Mouse (Mus musculus) spleen, postnatal 0 days (tissue): Measurements from ENCODE around the gene Ivd. TPM values are rescaled to one million over a fixed set of nuclear protein-coding genes. Genes with fewer than 3 reads are reported as not detected.

ENCODE experiments used
- polyA plus RNA-seq: library from polyadenylated mRNA; unstranded; fragments of >200 nt; fragmentation: Nextera tagmentation; extraction: Ambion mirVana; gene quantifications from 2 replicates; pipeline ENCODE4 v1.2.1, GENCODE M21; 2015

The Ivd gene
- 18.1 and 20.7 TPM in 2 replicates for polyA plus RNA-seq

GRCm38 (mm10) chr2:118861454-118862339 lies at the start of gene Ivd:
Gene Ivd (plus strand): TSS chr2:118861954.

DNA sequence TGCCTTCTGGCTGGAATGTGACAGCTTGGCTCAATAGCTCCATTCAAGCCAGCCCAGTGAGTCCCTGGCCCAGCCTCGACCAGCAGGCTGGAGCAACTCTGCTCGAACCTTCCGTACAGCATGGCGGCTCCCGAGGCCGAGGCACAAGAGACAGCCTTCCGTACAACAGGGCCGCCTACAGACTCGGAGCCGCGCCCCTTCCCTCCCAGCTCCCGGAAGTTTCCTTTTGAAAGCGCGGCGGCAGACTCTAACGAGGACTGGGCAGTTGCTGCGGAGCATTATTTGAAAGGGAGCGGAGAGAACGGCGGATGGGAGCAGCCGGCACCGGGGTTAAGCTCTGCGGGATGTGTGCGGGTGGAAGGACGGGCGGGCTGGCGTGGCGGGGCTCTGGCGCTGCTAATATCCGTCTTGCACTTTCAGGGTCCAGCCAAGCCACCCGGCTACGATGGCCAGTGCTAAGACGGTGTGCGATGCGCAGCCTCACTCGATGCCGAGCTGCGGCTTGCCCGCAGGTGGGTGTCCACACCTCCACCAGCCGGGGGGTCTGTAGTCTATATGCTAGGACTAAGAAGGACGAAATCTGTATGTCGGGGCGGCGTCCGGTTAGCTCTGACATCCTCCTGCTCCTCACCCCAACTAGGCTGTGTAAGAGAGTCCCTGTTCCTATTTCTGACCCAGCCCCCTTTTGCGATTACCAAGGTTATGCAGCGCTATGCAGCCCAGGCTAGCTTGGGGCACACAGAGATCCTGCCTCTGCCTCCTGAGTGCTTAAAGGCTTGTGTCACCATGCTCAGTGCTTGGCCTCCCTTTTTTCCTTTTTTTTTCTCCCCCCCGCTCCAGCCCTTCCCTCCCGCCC lies 47.5 kb upstream of the Ivd start, which contains the start of gene Knstrn:
Gene Knstrn (plus strand): TSS at position 23 of the 856 bp plus-strand sequence.

DNA sequence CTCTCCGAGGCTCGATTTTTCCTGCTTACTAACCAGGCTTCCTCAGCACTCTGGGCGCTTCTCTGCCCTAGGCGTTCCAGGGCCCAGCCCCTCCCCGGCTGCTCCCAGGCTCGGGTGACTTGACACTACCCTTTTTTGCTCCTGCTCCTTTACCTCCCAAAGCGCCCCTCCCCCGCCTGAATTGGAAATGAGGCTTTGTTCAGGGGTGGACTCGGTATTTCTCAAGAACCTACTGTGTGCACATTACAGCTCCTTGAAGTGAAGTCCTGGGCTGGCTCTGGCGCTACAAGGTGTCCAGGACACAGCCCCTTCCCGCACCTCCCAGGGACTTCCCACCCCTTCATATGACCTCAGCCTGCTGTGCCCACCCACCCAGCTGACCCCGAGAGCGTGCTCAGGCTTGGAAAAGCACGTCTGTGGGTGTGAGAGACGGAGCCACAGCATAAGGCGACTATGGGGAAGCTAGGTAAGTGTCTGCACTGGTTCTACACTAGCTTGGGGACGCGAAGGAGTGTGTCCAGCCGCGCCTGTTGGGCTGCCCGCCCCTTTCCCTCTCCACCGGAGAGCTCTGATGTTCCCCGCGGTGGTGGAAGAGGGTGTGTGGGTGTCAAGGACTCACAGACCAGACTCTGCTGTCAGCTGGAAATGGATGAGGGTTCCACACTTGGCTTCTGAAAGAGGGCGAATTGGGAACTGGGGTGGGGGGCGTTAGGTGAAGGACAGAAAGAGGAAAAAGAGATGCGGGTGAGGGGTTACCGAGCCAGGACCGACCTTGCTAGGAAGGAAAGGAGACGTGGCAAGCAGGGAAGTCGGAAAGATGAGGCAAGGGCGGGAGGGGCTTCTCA lies 38.4 kb downstream of the Ivd start, which contains the start of gene Bahd1:
Gene Bahd1 (plus strand): TSS at position 397 of the 845 bp plus-strand sequence.

DNA sequence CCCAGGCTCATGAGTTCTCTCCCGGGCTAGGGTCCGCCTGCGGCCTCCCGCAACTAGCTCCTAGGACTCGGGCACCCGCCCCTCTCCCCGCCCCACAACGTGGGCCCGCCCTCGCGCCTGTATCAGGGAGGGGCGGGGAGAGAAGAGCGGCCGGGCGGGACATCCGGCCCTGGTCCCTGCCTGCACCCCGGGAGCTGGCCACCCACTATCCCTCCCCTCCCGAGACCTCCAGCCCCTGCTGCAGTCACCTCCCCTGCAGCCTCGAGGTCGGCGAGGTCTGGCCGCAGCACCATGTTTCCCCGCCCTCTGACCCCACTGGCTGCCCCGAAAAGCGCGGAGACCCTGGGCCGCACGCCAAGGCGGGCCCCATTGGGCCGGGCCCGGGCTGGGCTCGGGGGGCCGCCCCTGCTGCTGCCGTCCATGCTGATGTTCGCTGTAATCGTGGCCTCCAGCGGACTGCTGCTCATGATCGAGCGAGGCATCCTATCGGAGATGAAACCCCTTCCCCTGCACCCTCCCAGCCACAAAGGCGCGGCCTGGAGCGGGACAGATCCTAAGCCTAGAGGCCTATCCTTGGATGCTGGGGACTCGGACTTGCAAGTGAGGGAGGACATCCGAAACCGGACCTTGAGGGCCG lies 64.7 kb downstream of the Ivd start, which contains the start of gene Chst14:
Gene Chst14 (plus strand): TSS at position 136 of the 637 bp plus-strand sequence.

Other genes with a start within 250 kb of the Ivd start
- gene Pak6, start 198.7 kb upstream of the Ivd start, polyA plus RNA-seq = 0.24 and 0.28 TPM in 2 replicates
- 0.06 and 0.12 TPM in 2 replicates for gene Ankrd63, start 158.0 kb upstream of the Ivd start, polyA plus RNA-seq
- gene Plcb2, start 133.5 kb upstream of the Ivd start, polyA plus RNA-seq = 4.5 and 6.6 TPM in 2 replicates
- 16.0 and 16.9 TPM in 2 replicates for gene Inafm2, start 116.2 kb upstream of the Ivd start, polyA plus RNA-seq
- 0.95 and 1.1 TPM in 2 replicates for gene Ccdc9b, start 99.3 kb upstream of the Ivd start, polyA plus RNA-seq
- not detected in 2 replicates for gene Phgr1, start 89.2 kb upstream of the Ivd start, polyA plus RNA-seq
- 0.13 and 0.19 TPM in 2 replicates for gene Disp2, start 82.2 kb upstream of the Ivd start, polyA plus RNA-seq
- gene Knstrn, start 48.0 kb upstream of the Ivd start, polyA plus RNA-seq = 72.3 and 81.3 TPM in 2 replicates
- gene Bahd1, start 38.4 kb downstream of the Ivd start, polyA plus RNA-seq = 3.8 and 3.9 TPM in 2 replicates
- 9.4 and 12.5 TPM in 2 replicates for gene Chst14, start 64.5 kb downstream of the Ivd start, polyA plus RNA-seq
- 20.5 and 21.1 TPM in 2 replicates for gene Ccdc32, start 167.4 kb downstream of the Ivd start, polyA plus RNA-seq
- 4.5 and 5.2 TPM in 2 replicates for gene Rpusd2, start 172.8 kb downstream of the Ivd start, polyA plus RNA-seq
- gene Knl1, start 185.2 kb downstream of the Ivd start, polyA plus RNA-seq = 91.5 and 108 TPM in 2 replicates